Mouse (Mus musculus): ENCODE measurements around the gene Trpc4ap.

The Trpc4ap gene

GRCm38 (mm10) chr2:155641540-155642472, 50.4 kb downstream of the Trpc4ap start:
- DNase-seq (ENCODE audit: low read depth, low spot score) = no peak

GRCm38 (mm10) chr2:155640656-155641055, 51.5 kb downstream of the Trpc4ap start:
- DNase-seq (ENCODE audit: low read depth, low spot score) = no peak

- DNase-seq (ENCODE audit: low read depth, low spot score) = no peak
Observed at GRCm38 (mm10) chr2:155637411-155637810, 54.8 kb downstream of the Trpc4ap start.

GRCm38 (mm10) chr2:155636881-155637280, 55.3 kb downstream of the Trpc4ap start:
- no peak for DNase-seq (ENCODE audit: low read depth, low spot score)

- no peak for DNase-seq (ENCODE audit: low read depth, low spot score)
Observed at GRCm38 (mm10) chr2:155635961-155636360, 56.2 kb downstream of the Trpc4ap start.

GRCm38 (mm10) chr2:155634562-155634961, 57.6 kb downstream of the Trpc4ap start:
- no peak for DNase-seq (ENCODE audit: low read depth, low spot score)

GRCm38 (mm10) chr2:155633731-155634130, 58.5 kb downstream of the Trpc4ap start:
- DNase-seq (ENCODE audit: low read depth, low spot score) = no peak

- DNase-seq (ENCODE audit: low read depth, low spot score) = no peak
Observed at GRCm38 (mm10) chr2:155633121-155633520, 59.1 kb downstream of the Trpc4ap start.

GRCm38 (mm10) chr2:155632138-155632936, 59.8 kb downstream of the Trpc4ap start:
- no peak for DNase-seq (ENCODE audit: low read depth, low spot score)

GRCm38 (mm10) chr2:155630590-155631416, 61.4 kb downstream of the Trpc4ap start:
- DNase-seq (ENCODE audit: low read depth, low spot score) = no peak

- DNase-seq (ENCODE audit: low read depth, low spot score) = no peak
Observed at GRCm38 (mm10) chr2:155630153-155630552, 62.0 kb downstream of the Trpc4ap start.

GRCm38 (mm10) chr2:155629231-155629661, 62.9 kb downstream of the Trpc4ap start:
- DNase-seq (ENCODE audit: low read depth, low spot score) = peak; percentile 47

- DNase-seq (ENCODE audit: low read depth, low spot score) = no peak
Observed at GRCm38 (mm10) chr2:155628519-155628918, 63.7 kb downstream of the Trpc4ap start.

- no peak for DNase-seq (ENCODE audit: low read depth, low spot score)
Observed at GRCm38 (mm10) chr2:155628112-155628511, 64.1 kb downstream of the Trpc4ap start.

- peak; percentile 63 for DNase-seq (ENCODE audit: low read depth, low spot score)
Observed at GRCm38 (mm10) chr2:155627030-155627738, 65.0 kb downstream of the Trpc4ap start.

- no peak for DNase-seq (ENCODE audit: low read depth, low spot score)
Observed at GRCm38 (mm10) chr2:155626277-155626676, 65.9 kb downstream of the Trpc4ap start.

GRCm38 (mm10) chr2:155624730-155625129, 67.5 kb downstream of the Trpc4ap start:
- no peak for DNase-seq (ENCODE audit: low read depth, low spot score)

- DNase-seq (ENCODE audit: low read depth, low spot score) = no peak
Observed at GRCm38 (mm10) chr2:155623996-155624395, 68.2 kb downstream of the Trpc4ap start.

- no peak for DNase-seq (ENCODE audit: low read depth, low spot score)
Observed at GRCm38 (mm10) chr2:155622606-155623005, 69.6 kb downstream of the Trpc4ap start.

- DNase-seq (ENCODE audit: low read depth, low spot score) = peak; percentile 57
Observed at GRCm38 (mm10) chr2:155619817-155620216, 72.4 kb downstream of the Trpc4ap start.

GRCm38 (mm10) chr2:155616971-155617370, 75.2 kb downstream of the Trpc4ap start:
- no peak for DNase-seq (ENCODE audit: low read depth, low spot score)

Data from embryo, embryonic 11.5 days (tissue).